Mouse (Mus musculus): Measurements from ENCODE around the gene Foxa3. TPM values are rescaled to one million over a fixed set of nuclear protein-coding genes. Genes with fewer than 3 reads are reported as not detected.

Foxa3 gene
- not detected for total RNA-seq (2023)

GRCm38 (mm10) chr7:19023357-19023814 lies at the start of gene Foxa3:
Foxa3 (minus strand) TSS chr7:19023538.

GRCm38 (mm10) chr7:19054047-19054776 lies 30.9 kb upstream of the Foxa3 start, which contains the start of gene Rsph6a:
Rsph6a (plus strand) TSS chr7:19054690.

GRCm38 (mm10) chr7:19024096-19024506 lies 763 bp upstream of the Foxa3 start, which contains the start of gene Sympk:
Sympk (plus strand) TSS chr7:19024377.

GRCm38 (mm10) chr7:19003902-19004630 lies 19.3 kb downstream of the Foxa3 start, which contains the start of gene Irf2bp1:
Irf2bp1 (plus strand) TSS chr7:19004044.

GRCm38 (mm10) chr7:18990601-18991295 lies 32.6 kb downstream of the Foxa3 start, which contains the start of gene Mypop:
Mypop (plus strand) TSS chr7:18991245.

GRCm38 (mm10) chr7:18987100-18987499 lies 36.2 kb downstream of the Foxa3 start, which contains the start of gene Nanos2:
Nanos2 (plus strand) TSS chr7:18987400.

Other genes starting within 250 kb of the Foxa3 start
- gene Psg19, start 225.0 kb downstream of the Foxa3 start, total RNA-seq (2023), result not detected
- gene Psg17, start 201.9 kb downstream of the Foxa3 start, total RNA-seq (2023), result not detected
- gene Mill2, start 183.6 kb downstream of the Foxa3 start, total RNA-seq (2023), result not detected
- 9.5 TPM for gene Pglyrp1, start 152.2 kb downstream of the Foxa3 start, total RNA-seq (2023)
- gene Ccdc61, start 113.1 kb downstream of the Foxa3 start, total RNA-seq (2023), result 17.1 TPM
- gene Nova2, start 97.7 kb downstream of the Foxa3 start, total RNA-seq (2023), result not detected
- not detected for gene Nanos2, start 36.1 kb downstream of the Foxa3 start, total RNA-seq (2023)
- 0.67 TPM for gene Mypop, start 32.3 kb downstream of the Foxa3 start, total RNA-seq (2023)
- 25.1 TPM for gene Irf2bp1, start 19.5 kb downstream of the Foxa3 start, total RNA-seq (2023)
- 90.4 TPM for gene Sympk, start 839 bp upstream of the Foxa3 start, total RNA-seq (2023)
- not detected for gene Rsph6a, start 31.2 kb upstream of the Foxa3 start, total RNA-seq (2023)
- gene Dmwd, start 52.7 kb upstream of the Foxa3 start, total RNA-seq (2023), result 1.1 TPM
- gene Dmpk, start 60.3 kb upstream of the Foxa3 start, total RNA-seq (2023), result 3.8 TPM
- not detected for gene Six5, start 71.1 kb upstream of the Foxa3 start, total RNA-seq (2023)
- gene Gm4969, start 94.8 kb upstream of the Foxa3 start, total RNA-seq (2023), result not detected
- 15.4 TPM for gene Fbxo46, start 96.3 kb upstream of the Foxa3 start, total RNA-seq (2023)
- 12.2 TPM for gene Qpctl, start 125.8 kb upstream of the Foxa3 start, total RNA-seq (2023)
- gene Snrpd2, start 126.2 kb upstream of the Foxa3 start, total RNA-seq (2023), result 62.7 TPM
- gene Gipr, start 142.6 kb upstream of the Foxa3 start, total RNA-seq (2023), result not detected
- 16.0 TPM for gene Eml2, start 152.9 kb upstream of the Foxa3 start, total RNA-seq (2023)
- not detected for gene Gpr4, start 189.0 kb upstream of the Foxa3 start, total RNA-seq (2023)
- gene Opa3, start 204.8 kb upstream of the Foxa3 start, total RNA-seq (2023), result 42.1 TPM
- 262 TPM for gene Vasp, start 248.3 kb upstream of the Foxa3 start, total RNA-seq (2023)

All from CD4-positive naive resting alpha-beta T cell, adult 76 days (primary cell).